Mouse (Mus musculus): ENCODE measurements around the gene Pcsk1.

Gene Pcsk1

DNA sequence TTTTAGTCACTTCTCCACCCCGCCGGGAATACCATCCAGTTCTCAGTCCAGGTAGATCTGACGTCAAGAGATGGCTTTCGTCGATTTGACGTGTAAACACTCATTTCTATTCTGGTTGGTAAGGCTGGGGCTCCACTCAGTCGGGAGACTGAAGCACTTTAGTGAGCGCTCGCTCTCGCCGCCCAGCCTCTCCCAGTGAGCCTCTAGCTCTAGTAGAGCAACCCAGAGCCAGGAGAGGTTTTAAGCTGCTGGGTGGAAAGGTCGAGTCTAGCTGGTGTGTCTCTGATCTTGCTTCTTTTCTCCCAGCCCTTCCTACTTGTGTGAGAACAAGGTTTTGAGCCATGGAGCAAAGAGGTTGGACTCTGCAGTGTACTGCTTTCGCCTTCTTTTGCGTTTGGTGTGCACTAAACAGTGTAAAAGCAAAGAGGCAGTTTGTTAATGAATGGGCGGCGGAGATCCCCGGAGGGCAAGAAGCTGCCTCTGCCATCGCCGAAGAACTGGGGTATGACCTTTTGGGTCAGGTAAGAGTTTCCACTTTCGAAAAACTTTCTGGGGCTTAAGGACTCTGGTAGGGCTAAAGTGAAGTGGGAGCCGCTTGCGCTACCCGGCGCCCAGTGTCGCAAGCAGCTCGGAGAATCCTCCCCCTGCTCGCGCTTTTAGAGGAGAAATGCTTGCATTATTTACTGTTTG lies at the start of gene Pcsk1:
Gene Pcsk1 (plus strand): TSS at position 106 of the 690 bp plus-strand sequence.
- no peak for DNase-seq (ENCODE audit: extremely low read depth, insufficient read length, low spot score)

GRCm38 (mm10) chr13:75058818-75059217 lies 30.8 kb upstream of the Pcsk1 start:
- DNase-seq (ENCODE audit: extremely low read depth, insufficient read length, low spot score) = no peak

GRCm38 (mm10) chr13:75063947-75064346 lies 25.7 kb upstream of the Pcsk1 start:
- DNase-seq (ENCODE audit: extremely low read depth, insufficient read length, low spot score) = no peak

DNA sequence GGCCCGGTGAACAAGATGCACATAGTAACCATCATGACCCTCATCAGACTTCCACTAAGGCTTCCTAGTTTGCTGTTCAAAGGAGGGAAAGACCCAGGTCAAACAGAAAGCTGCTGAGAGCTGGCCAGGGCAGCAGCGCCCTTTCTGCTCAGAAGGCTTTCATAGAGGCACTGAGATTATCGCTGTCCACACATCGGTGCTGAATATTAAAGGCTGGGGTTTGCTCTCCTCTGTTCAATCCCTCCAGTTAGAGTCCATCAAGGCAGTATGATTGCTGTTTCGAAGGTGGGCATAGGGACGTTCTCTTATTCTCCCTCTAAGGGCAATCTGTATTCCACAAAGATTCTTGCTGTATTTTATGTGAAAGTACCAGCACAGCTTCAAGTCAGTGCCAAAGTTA lies 1.0 kb upstream of the Pcsk1 start:
- DNase-seq (ENCODE audit: extremely low read depth, insufficient read length, low spot score) = no peak

- DNase-seq (ENCODE audit: extremely low read depth, insufficient read length, low spot score) = no peak
Measured at GRCm38 (mm10) chr13:75090411-75090779, 769 bp downstream of the Pcsk1 start.

GRCm38 (mm10) chr13:75091071-75091470 lies 1.4 kb downstream of the Pcsk1 start:
- no peak for DNase-seq (ENCODE audit: extremely low read depth, insufficient read length, low spot score)

DNA sequence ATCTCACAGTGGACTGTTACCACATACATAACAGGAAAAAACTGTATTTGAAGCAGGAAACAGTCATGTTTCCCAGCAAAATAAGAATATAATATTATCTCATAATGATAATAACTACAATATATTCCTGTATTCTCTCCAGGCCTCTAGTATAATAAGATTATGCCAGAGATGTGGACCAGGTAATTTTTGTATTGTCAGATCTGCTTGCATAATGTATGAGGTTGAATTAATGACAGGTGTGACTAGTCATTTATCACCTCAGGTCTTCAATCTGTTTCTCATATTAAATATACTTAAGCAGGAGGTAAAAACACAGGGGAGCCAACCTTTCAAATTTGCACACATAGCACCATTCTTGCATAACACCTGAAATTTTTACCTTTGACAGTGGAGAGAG lies 5.9 kb downstream of the Pcsk1 start:
- no peak for DNase-seq (ENCODE audit: extremely low read depth, insufficient read length, low spot score)

GRCm38 (mm10) chr13:75113114-75113513 lies 23.5 kb downstream of the Pcsk1 start:
- no peak for DNase-seq (ENCODE audit: extremely low read depth, insufficient read length, low spot score)

- DNase-seq (ENCODE audit: extremely low read depth, insufficient read length, low spot score) = no peak
Measured at GRCm38 (mm10) chr13:75114007-75114424, 24.4 kb downstream of the Pcsk1 start.

- no peak for DNase-seq (ENCODE audit: extremely low read depth, insufficient read length, low spot score)
Measured at GRCm38 (mm10) chr13:75114838-75115237, 25.2 kb downstream of the Pcsk1 start.

DNA sequence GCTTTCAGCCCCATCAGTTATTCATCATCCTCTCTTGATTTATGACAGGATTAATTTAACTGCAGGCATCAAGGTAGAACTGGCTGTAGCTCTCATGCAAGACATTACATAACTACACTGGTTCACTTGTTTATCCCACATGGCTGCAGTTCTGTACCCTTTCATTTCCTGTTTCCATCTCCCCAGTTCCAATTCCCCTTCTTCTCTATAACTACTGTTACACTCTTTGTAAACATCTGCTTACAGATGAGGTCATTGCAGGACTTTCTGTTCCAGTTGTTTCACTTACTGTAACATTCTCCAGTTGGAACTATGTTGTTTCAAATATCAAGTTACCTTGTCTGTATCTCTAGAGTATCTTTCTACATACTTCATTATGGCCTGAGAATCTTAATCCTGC lies 46.2 kb downstream of the Pcsk1 start:
- DNase-seq (ENCODE audit: extremely low read depth, insufficient read length, low spot score) = no peak

DNA sequence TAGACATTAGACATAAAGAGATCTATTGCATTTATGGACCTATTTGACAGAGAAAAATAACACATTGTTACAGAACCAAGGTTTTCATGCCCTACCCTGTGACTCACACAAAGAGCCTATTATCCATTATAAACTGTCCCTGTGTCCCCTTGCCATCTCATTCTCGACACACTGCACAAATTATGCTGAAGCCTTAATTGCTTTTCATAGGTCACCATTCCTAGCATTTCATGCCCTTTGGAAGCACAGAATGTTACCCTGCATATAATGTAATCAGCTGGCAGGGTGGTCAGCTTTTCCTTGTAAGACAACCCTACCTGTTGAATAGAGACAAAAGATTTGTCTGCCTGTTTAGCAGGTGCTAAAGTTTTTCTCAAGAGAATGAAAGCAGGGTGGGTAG lies 71.0 kb downstream of the Pcsk1 start:
- DNase-seq (ENCODE audit: extremely low read depth, insufficient read length, low spot score) = no peak

DNA sequence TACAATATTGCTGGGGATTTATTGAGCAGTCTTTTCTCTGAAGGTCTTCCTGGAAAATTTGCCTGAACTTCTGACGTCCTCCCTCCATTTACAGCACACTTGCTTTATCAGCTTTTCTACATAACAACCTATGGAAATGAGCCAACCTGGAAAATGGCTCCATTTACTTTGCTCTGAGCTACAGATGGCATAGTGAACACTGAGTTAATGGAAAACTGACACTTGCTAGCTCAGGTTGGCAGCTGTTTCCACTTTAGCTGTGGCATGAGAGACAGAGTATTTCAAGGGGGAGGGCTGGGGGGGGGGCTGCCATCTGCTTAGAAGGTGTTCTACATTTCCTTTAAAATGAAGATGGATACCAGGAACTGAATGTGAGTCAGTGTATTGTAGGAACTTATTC lies 73.8 kb downstream of the Pcsk1 start:
- no peak for DNase-seq (ENCODE audit: extremely low read depth, insufficient read length, low spot score)
